Mouse (Mus musculus) MEL-GATA-1-ER (cell line): ENCODE measurements around the gene Cops8.

Experiments
- DNase-seq: peaks from one replicate; pipeline ENCODE4 v3.0.0-alpha.2; 2012; ENCODE audit warnings: low read depth; ENCODE audit errors: extremely low read depth

Cops8 gene

GRCm38 (mm10) chr1:90650781-90651437 is 48.1 kb downstream of the Cops8 start:
- DNase-seq, result no peak

GRCm38 (mm10) chr1:90651781-90652180 is 49.0 kb downstream of the Cops8 start:
- no peak for DNase-seq

GRCm38 (mm10) chr1:90652553-90652952 is 49.8 kb downstream of the Cops8 start:
- DNase-seq, result no peak

GRCm38 (mm10) chr1:90656492-90657245 is 53.9 kb downstream of the Cops8 start:
- no peak for DNase-seq

- DNase-seq, result no peak
Observed at GRCm38 (mm10) chr1:90657292-90658050, 54.7 kb downstream of the Cops8 start.

- no peak for DNase-seq
Observed at GRCm38 (mm10) chr1:90658581-90658980, 55.8 kb downstream of the Cops8 start.

GRCm38 (mm10) chr1:90660150-90660549 is 57.4 kb downstream of the Cops8 start:
- no peak for DNase-seq

- no peak for DNase-seq
Observed at GRCm38 (mm10) chr1:90662491-90662890, 59.7 kb downstream of the Cops8 start.
